Mouse (Mus musculus) stomach, postnatal 0 days (tissue): Measurements from ENCODE around the gene Pbx4.

Source experiments
- CTCF ChIP-seq: IDR thresholded peaks from 2 replicates; pipeline ENCODE4 v1.5.1; 2016; ENCODE audit warnings: antibody characterized with exemption, low read depth, mild to moderate bottlenecking, moderate library complexity
- EP300 ChIP-seq: optimal IDR thresholded peaks from 2 replicates; pipeline ENCODE3; 2016; ENCODE audit warnings: antibody characterized with exemption

- TF ChIP-seq CTCF (0 out of 2 replicates have a peak, but pooled peaks have one; percentile 17), EP300 (no peak)
Measured at GRCm38 (mm10) chr8:69799946-69800345, 32.3 kb upstream of the Pbx4 start.
